Mouse (Mus musculus): ENCODE results near the gene Gstm2.
"Not testable (repeated sequence)": the region's sequence is repeated elsewhere in the genome, so short reads cannot be mapped to it uniquely, and the experiment has no call there.

The Gstm2 gene

DNA sequence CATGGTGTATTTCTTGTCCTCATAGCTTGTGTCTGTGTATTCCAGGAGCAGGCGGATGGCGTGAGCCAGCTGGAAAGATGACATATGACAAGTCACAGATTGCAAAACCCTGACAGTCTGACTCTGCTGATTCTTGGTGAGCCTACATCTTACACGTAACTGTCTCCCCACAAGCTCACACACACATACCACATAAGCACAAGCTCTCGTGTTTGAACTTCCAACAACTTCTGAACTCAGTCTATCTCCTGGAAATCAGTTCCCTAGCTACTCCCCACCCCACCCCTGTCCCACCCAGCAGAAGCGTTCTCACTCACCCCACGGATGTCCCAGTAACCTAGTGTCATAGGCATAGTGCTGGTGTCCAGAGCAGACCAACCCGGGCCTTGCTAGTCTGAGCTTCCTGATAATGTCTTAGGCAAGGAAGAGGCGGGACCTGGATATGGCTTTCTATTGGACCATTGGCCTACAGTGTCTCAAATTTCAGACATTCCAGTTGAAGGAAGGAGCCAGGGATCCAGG lies at the start of gene Gstm2:
Gene Gstm2, minus strand, starts transcription at position 413 of the 522 bp plus-strand sequence.
- no peak for DNase-seq (ENCODE audit: low read depth, low spot score)

DNA sequence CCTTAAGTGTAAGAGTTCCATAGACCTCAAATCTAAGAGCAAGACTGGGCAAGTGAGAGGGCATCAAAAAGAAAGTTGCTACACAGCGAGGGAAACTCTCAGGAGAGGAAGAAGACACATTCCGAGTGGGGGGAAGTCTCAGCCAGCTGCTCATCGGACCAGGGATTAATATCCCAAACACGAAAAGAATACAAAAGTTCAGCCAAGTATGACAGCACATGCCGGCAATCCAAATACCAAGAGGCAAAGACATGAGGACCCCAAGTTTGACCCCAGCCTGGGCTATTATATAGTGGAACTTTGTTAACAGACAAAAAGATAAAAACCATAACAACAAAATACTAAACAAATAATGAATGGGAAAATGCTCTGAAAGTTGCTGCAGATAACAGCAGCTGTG lies 46.9 kb upstream of the Gstm2 start:
- no peak for DNase-seq (ENCODE audit: low read depth, low spot score)

DNA sequence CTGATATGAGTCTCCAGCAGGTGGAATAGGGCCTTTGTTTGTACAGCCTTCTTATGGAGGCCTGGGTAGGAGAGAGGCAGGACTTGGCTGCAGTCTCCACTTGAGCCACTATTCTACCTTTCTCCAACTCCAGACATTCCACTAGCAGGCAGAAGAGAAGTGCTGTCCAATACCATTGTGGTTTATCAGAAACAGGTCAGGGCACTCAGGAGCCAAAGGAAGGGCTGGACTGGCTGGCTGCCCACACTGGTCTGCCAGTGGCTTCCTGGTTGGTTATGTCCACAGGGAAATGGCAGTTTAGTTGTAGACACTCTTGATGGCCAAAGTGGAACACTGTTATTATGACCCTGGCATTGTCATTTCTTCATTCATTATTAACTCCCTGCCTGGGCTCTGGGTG lies 45.9 kb upstream of the Gstm2 start:
- no peak for DNase-seq (ENCODE audit: low read depth, low spot score)

DNA sequence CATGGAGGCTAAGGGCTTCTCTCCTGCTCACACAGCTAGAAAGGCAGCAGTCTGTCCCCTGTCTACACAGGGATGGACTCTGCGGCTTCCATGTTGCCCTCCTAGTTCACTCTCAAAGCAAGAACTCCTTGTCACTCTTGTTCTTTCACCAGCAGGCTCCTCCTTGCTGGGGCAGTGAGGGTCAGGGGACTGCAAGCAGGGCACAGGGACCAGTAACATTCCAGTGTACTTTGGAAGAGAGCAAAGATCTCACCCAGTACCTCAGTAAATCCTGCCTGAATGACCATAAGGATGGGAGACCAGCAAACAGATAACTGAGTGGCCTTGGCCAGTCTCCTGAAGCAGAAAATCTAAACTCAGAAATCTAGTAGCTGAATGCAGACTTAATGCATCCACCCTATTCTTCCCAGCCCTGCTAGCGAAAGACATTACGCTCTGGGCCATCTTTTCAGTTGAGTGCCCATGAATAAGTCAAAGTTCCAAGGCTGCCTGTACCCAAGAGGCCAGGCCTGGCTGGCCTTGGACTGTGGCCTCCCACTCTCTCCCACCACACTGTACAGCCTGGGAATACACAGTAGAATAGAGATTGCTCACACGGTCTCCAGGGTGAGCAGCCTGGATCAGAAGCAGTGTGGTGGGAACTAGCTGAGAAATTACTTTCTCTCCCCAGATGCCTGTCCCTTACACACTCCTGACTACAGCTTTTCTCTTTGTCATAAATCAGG lies 42.5 kb upstream of the Gstm2 start:
- no peak for DNase-seq (ENCODE audit: low read depth, low spot score)

DNA sequence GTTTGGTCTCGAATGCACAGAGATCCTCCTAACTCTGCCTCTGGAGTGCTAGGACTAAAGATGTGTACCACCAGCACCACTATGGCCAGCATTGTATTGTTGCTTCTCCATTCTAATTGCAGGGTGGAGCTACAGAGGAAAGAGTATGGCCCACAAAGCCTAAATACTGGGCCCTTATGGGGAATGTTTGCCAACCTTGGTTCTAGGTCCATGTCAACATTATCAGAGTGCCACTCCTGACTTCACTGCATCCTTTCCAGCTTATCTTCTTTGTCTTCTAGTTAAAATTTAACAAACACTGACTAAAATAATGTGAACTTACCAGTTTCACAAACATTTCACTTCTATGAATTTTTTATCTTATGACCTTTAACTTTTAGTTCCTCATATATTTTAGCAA lies 40.3 kb upstream of the Gstm2 start:
- no peak for DNase-seq (ENCODE audit: low read depth, low spot score)

DNA sequence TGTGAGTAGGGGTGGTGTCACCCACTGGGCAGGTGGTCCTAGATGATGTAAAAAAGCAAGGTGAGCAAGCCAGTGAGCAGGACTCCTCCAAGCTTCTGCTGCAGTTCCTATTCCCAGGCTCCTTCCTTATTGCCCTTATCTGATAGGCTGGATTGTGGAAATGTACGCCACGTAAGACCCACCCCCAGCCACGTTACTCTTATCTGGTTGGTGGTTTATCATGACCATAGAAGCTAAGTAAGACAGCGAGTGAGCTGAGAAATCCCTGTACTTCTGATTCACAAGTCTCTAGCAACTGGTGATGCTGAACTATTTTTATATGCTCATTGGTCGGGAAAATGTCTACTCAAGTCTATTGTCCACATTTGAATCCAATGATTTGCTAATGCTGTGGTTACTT lies 39.8 kb upstream of the Gstm2 start:
- DNase-seq (ENCODE audit: low read depth, low spot score), result no peak

DNA sequence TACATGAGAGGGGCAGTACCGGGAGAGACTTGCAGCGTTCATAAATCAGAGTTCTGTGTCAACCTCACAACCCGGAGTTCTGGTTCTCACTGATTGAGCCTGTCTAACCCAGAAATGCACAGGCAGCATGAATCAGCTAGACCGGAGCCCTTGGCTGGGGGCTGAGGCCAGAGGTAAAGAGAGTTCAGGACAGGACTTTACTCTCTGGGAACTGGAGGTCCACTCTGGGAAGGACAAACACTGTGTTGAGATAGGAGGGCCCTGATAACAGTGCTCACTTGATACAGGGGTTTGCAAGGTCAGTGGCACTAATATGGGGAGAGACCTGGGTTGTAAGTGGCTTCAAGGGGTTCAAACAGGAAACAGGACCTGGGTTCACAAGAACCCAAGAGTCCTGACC lies 39.1 kb upstream of the Gstm2 start:
- DNase-seq (ENCODE audit: low read depth, low spot score), result no peak

DNA sequence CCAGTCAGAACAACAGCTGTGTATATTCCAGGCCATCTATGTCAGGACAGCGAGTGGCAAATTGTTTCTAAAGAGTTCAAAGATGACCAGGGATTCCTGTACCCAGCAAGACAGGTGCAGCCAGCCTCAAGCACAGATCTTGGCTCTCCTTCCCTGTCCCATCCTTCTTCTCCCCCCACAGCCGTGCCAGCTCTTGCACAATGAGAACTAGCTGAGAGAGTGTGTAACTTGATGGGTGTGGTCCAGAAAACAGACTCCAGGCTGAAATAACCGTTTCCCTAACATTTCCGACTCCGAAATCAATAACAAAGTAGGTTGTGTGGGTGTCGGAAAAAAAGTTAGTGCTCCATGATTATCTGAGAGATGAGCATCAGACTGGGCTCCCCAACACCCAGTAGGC lies 36.4 kb upstream of the Gstm2 start:
- no peak for DNase-seq (ENCODE audit: low read depth, low spot score)

DNA sequence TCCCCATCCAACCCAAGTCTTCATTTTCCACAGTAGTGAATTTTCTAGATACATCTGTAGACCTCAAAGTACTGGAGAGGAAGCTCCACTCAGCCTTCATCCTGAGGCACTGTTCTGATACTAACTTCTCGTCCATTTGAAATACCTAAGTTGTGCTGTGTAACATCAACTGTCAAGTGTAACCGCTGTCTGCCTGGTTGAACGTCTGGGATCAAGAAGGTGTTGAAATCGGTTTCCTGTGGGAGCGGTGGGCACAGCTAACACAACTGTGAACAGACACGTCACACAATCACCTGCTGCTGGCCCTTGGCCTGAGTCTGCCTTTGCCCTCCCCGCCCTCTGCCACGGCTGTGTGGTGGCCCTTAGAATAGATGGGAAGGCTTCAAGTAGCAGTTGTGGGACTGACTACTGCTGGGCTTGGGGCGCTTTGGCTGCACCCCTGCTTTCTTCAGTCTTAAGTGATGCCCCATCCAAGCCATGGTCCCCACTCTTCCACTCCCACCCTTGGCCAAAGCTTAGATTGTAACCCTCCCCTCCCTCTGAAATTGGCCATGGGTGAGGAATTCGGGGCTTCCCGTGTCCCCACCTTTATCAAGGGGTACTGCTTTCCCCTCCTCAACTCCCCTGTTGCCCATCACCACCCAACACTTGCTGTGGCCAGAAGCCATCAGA lies 34.2 kb upstream of the Gstm2 start:
- DNase-seq (ENCODE audit: low read depth, low spot score), result not testable (repeated sequence)

DNA sequence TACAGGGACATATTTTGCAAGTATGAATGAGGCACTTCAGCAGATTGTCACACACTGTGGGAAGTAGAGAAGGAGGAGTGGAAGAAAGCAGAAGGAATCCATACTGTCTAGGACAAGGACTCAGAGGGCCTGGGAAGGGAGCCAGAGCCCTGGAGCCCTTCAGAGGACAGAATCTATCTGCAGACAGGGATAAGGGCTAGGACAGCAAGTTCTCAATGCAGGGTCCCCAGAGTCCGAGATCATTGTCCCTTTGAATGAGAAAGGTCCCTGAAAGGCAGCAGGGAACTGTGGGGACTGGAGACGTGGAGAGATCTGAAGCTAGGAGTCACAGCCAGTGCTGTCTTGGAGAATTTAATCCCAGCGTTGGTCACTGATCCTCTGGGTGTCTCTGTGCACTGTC lies 33.0 kb upstream of the Gstm2 start:
- not testable (repeated sequence) for DNase-seq (ENCODE audit: low read depth, low spot score)

DNA sequence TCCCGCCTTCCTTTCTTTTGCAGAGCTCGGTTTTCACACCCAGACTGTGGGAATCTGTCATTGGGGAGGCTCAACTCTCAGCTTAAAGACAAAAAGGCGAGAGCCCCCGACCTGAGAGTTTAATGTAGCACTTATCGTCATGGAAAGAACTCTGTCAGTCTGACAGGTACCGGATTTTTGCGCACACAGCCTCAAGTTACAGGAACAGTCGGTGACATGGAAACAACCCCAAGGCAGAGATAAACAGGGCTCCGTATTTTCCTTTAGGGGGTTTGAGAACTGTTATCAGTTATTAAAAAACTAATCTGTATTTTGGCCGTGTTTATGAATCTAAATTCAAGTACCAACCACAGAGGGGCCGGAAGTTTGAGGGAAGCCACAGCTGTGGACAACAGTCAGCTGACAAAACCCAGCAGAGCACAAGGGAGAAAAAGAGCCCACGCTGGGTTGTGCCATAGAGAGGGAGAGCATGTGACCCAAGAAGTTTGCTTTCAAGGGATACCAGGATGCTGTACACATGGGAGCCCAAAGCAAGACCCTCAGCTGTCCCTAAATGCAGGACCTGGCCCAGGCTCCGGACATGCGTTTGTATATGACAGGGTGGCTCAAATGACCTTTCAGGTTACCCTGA lies 32.1 kb upstream of the Gstm2 start:
- no peak for DNase-seq (ENCODE audit: low read depth, low spot score)

DNA sequence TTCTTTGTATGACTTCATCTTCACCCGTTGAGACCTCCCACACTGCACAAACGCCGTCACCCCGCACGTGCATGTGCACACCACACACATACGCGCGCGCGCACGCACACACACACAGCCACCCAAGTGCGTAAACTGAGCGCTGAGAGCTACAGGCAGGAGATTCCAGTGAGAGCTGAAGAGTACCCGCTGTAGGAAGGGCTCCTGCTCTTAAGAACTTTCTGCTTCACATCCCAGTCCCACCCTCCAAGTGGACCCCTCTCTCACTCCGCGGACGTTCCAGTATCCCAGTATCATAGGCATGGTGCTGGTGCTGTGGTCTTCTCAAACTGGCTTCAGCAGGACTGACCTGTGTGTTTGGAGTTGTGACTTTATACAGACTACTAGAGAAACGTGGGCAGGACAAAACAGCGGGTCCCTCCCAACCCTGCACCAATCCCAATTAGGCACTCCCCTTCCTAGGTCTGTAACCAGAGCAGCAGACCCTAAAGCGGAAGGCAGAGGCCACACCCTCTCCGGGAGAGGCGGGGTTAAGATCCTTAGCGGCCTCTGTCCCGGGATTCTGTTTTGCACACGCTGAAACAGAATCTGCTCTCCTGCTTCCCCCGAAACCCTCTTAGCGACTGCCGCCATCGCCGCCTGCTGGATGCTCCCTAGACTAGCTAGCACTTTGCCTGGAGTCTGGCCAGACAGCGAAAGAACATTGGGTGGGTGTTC lies 31.4 kb upstream of the Gstm2 start, which contains the start of gene Gstm1:
Gene Gstm1, minus strand, starts transcription at position 501 of the 717 bp plus-strand sequence.
- peak; percentile 69 for DNase-seq (ENCODE audit: low read depth, low spot score)

DNA sequence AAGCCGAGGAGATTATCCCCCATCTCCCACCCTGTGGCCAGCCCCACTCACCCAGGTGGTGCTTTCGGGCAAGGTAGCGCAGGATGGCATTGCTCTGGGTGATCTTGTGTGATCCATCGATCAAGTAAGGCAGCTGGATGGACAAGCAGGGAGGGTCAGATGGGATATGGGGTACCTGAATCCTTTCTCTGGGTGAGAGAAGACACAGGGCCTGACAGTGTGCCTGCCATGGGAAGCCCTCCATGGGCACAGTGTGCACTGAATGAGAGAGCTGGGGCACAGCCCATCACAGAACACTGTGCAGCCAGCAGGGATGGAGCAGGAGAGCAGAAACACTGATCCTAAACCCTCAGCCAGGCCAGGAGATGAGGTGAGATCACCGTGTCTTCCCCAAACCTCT lies 30.2 kb upstream of the Gstm2 start:
- not testable (repeated sequence) for DNase-seq (ENCODE audit: low read depth, low spot score)

DNA sequence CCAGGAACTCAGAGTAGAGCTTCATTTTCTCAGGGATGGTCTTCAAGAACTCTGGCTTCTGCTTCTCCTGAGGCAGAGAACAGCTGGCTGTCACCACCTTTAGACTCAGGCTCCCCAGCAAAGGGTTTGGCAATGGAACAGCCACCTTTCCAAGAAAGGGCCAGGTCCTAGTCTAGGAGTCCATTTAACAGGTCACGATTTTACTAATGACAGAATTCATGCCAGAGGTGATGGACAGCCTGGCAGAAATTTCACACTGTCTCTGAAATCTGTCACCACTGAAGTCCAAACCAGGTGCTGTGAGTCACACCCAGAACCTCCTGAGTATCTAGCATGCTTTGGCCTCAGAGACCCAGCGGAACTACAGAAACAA lies 28.7 kb upstream of the Gstm2 start:
- no peak for DNase-seq (ENCODE audit: low read depth, low spot score)

DNA sequence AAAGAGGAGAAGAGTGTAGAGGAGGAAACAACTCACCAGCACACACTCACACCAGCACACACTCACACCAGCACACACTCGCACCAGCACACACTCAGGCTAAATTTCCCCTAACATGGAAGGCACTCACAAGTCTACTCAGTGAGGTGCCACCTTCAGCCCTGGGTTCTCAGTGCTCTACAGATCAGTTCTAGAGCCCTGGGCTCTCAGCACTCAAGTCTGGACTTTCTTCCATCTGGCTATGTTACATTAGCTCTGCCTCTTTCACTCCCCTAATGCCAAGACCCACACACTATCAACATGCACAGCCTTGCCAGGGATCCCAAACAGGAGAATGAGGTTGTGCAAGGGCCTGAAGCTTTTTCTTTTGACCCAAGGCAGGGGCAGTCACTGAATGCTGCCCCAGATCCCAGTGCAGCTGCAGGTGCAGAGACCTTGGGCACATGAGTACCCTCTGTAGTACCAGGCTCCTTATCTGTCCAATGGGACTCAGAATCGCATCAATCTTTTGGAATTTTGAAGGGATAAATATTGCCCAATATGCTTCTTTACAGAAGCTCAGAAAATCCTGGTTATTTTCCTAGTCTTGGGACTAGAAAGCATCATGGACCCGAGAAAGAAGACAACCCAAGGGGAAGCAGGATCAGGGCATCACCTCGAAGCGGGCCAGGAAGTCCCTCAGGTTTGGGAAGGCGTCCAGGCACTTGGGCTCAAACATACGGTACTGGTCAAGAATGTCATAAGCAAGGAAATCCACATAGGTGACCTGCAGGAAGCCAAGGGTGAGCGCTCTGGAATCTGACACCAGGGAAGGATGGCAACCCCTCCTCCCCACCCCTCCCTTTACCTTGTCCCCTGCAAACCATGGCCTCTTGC lies 28.1 kb upstream of the Gstm2 start:
- DNase-seq (ENCODE audit: low read depth, low spot score), result no peak

DNA sequence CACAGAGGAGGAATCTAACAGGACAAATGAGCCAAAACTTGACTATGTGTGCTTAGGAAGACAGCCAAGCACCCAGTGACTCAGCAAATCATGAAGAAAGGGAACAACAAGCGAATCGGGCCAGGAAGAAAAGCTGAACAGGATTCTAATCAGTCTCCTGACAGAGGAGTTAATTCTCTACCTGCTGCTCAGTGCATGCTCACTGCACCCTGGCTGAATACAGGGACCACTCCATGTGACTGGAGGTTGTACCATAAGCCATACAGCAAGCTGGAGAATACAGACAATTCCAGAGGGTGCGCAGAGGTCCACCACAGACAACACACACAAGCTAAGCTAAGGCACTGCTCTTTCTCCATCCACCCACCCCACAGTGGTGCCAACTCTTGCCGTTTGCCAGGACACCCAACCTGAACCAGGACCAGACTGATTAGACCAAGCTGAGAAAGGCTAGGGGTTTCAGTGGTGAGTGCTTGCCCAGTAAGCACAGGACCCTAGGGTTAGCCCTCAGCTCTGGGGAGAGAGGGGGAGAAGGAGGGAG lies 27.1 kb upstream of the Gstm2 start:
- DNase-seq (ENCODE audit: low read depth, low spot score), result no peak

DNA sequence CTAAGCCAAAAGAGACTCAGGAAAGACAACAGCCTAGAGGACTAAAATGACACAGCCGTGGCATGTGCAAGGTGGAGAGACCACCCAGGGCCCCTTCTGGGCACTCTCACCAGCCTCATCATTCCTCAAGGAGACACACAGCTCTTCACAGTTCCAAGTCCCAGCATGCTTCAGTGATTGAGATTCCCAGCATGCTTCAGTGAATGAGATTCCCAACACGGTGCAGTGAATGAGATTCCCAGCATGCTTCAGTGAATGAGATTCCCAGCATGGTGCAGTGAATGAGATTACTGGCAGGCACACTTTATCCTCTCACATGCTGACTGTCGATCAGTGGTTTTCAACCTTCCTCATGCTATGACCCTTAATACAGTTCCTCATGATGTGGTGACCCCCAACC lies 25.3 kb upstream of the Gstm2 start:
- DNase-seq (ENCODE audit: low read depth, low spot score), result no peak

DNA sequence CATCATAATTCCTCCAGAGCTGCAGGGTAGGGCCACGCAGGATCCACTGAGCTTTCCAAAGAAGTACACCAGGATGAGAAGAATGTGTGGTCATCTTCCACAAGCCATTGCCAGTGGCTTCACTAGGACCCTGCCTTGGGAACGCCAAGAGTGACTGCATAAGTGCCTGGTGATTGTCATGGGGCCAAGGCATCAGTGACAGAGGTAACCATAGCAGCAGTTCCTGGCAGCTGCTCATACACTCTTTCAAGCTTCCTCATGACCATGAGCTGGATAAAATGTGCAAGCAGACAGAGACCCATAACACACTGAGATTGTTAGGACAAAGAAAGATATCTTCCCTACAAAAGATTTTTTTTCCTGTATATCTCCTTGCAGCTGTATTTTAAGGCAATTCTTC lies 24.0 kb upstream of the Gstm2 start:
- DNase-seq (ENCODE audit: low read depth, low spot score), result no peak

DNA sequence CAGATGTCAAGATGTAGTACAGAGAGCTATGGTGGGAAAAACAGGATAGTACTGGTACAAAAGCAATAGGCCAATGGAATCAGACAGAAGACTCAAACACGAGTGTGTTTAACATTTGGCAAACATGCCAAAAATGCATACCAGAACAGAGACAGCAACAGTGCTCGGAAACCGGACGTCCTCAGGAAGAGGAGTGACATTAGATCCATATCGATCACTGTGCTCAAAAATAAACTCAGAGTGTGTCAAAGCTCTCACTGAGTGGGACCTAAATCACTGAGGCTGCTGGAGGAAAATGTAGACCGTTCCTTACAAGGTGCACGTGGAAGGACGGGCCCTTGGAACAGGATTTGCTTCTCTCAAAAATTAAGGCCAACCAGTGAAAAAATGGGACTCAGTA lies 15.8 kb upstream of the Gstm2 start:
- no peak for DNase-seq (ENCODE audit: low read depth, low spot score)

DNA sequence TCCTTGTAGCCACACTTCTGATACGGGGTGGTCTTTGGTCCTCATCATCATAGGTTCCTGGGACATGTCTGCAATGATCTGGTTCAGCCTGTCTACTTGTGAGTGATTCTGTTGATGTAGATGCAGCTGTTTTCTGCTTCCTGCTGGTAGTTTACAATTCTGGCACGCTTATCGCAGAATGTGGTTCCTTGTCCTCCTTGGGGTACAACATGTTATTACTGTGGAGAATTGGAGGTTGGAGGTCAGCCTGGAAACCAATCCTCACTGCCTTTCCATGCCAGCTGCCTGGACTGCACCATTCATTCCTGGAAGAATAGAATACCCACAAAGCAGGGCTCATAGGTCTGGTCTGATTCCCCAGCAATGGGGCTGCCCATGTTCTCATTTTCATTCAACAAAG lies 13.2 kb upstream of the Gstm2 start:
- no peak for DNase-seq (ENCODE audit: low read depth, low spot score)

DNA sequence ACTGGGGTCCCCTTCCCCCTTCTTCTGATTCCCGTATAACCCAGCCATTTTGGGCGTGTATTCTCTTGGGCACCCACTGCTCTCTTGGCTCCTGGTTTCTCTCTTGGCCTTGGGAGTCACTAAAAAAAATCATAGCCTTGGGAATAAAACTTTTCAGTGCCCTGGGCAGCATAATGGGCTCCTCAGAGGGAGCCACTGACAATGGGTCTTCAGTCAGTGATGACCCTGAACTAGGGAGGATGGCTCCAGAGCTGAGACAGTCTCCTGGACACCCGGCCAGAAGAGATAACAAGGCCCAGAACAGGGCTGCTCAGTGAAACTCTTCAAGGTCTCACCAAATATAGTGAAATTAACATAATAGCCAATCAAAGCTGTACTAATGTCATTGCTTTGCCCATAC lies 12.3 kb upstream of the Gstm2 start:
- DNase-seq (ENCODE audit: low read depth, low spot score), result no peak
